In the genomic region with DNA sequence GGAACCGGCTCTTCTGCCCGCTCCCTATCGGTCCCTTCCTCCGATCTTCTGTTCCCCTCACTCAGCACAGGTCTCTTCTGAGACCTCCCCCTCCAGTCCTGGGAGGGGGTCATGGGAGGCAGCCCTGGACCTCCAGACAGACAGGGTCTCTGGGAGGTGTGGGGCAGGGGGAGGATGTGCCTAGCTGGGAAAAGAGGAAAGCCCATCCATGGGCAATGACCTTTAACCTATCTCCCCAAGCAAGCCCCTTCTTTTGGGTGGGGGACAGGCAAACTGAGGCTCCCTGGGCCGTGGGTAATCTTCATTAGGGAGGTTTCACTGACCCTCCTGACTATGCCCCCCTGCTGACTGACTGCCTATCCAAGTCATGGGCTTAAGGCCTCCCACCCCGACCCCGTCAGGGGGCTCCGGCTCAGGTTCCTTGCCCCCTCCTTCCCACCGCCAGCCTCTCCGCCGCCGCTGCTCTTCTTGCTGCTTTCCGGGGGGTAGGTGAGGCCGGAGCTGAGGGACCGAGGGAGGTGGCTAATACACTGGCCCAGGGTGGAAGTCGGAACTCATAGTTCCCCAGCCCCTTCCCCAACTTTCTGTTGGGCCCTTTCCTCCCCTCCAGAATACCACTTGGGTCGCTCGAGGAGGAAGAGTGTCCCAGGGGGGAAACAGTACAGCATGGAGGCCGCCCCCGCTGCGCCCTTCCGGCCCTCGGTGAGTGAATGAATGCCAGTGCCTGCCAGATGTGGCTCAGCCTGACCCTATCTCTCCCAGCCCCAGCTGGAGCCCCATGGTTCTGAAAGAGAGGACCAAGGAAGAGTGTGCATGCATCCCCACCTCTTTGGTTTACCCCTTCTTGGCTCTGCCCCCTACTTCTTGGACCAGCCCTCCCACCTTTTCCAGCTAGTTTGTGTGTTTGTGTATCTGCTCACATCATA, we compare ENCODE assay signal across 8 mouse cellular contexts. TPM values are rescaled to one million over a fixed set of nuclear protein-coding genes. Genes with fewer than 3 reads are reported as not detected.
DNase-seq lines count a peak whose midpoint lies in the region; ATAC-seq and TF ChIP-seq lines count a peak whose summit lies in the region.

No protein-coding gene starts in this region.

- H3K4me2 ChIP-seq in intestine, embryonic 15.5 days (replicated peaks) = peak overlapping the region; percentile 58
- peak overlapping the region; percentile 89 for H3K4me2 ChIP-seq in neural tube, embryonic 14.5 days (ENCODE audit: low read depth, low read length)

- WGBS in lung, adult 2 months = 26% methylated on average over 23 of the region's 23 CpGs
- 2% methylated on average over 23 of the region's 23 CpGs for WGBS in forebrain, embryonic 10.5 days
- WGBS in intestine, embryonic 15.5 days = 35% methylated on average over 23 of the region's 23 CpGs
- WGBS in neural tube, embryonic 14.5 days = 3% methylated on average over 23 of the region's 23 CpGs

- peaks cover 38% of the 10 kb centered on the region for H3K36me3 ChIP-seq in forebrain, embryonic 10.5 days (replicated peaks)
- 0 out of 2 replicates have a peak, but pooled peaks cover 3% of the 10 kb centered on the region for H3K36me3 ChIP-seq in intestine, embryonic 15.5 days
- H3K36me3 ChIP-seq in neural tube, embryonic 14.5 days (ENCODE audit: control insufficient read depth, insufficient read depth, low read length) = peaks cover 21% of the 10 kb centered on the region

- H3K27me3 ChIP-seq in forebrain, embryonic 10.5 days (ENCODE audit: poor library complexity, severe bottlenecking) = peaks cover 17% of the 10 kb centered on the region
- H3K27me3 ChIP-seq in intestine, embryonic 15.5 days (replicated peaks) = no peaks in the 10 kb centered on the region
- no peaks in the 10 kb centered on the region for H3K27me3 ChIP-seq in neural tube, embryonic 14.5 days (ENCODE audit: control insufficient read depth, insufficient read depth, low read length)

- no peaks in the 10 kb centered on the region for H3K9me3 ChIP-seq in forebrain, embryonic 10.5 days
- H3K9me3 ChIP-seq in intestine, embryonic 15.5 days = no peaks in the 10 kb centered on the region
- no peaks in the 10 kb centered on the region for H3K9me3 ChIP-seq in neural tube, embryonic 14.5 days (ENCODE audit: control insufficient read depth, low read length)

- peak overlapping the region; percentile 11 for H3K4me3 ChIP-seq in lung, adult 2 months (replicated peaks; ENCODE audit: extremely low read depth, low read depth, low read length)
- peak overlapping the region; percentile 79 for H3K4me3 ChIP-seq in forebrain, embryonic 10.5 days
- H3K4me3 ChIP-seq in intestine, embryonic 15.5 days (replicated peaks) = peak overlapping the region; percentile 28
- H3K4me3 ChIP-seq in neural tube, embryonic 14.5 days (ENCODE audit: low read depth, low read length) = peak overlapping the region; percentile 35

- no peak for ATAC-seq in intestine, embryonic 15.5 days
- ATAC-seq in neural tube, embryonic 14.5 days (ENCODE audit: low read depth) = 0 out of 2 replicates have a peak, but pooled peaks have one; percentile 26

- no peak for DNase-seq in lung, adult 2 months
- DNase-seq in lung, postnatal 36 days = no peak
- DNase-seq in forebrain, embryonic 10.5 days (ENCODE audit: extremely low spot score, low spot score) = no peak
- DNase-seq in layer of hippocampus, adult 18-20 months (ENCODE audit: low spot score in 2 of 2) = no peak
- DNase-seq in adrenal gland, adult 2 months = no peak
- no peak for DNase-seq in frontal cortex, postnatal 10 days (ENCODE audit: low spot score in 2 of 2)

- 0 out of 2 replicates have a peak overlapping the region, but pooled peaks have one; percentile 2 for H3K9ac ChIP-seq in intestine, embryonic 15.5 days
- H3K9ac ChIP-seq in neural tube, embryonic 14.5 days (replicated peaks; ENCODE audit: low read depth, low read length) = peak overlapping the region; percentile 51

- TF ChIP-seq POLR2A in lung, adult 2 months (IDR thresholded peaks at IDR 0.05; ENCODE audit: borderline replicate concordance, extremely low read depth, low read depth, low read length) = no peak

- peak overlapping the region; percentile 88 for H3K27ac ChIP-seq in forebrain, embryonic 10.5 days
- no peak overlapping the region for H3K27ac ChIP-seq in intestine, embryonic 15.5 days
- H3K27ac ChIP-seq in neural tube, embryonic 14.5 days (ENCODE audit: low read depth, low read length) = peak overlapping the region; percentile 60; the same call in 1 of the 2 replicates

- TF ChIP-seq CTCF in lung, adult 2 months (IDR thresholded peaks at IDR 0.05; ENCODE audit: insufficient read depth, low read length) = no peak

- peaks cover 5% of the 10 kb centered on the region for H3K4me1 ChIP-seq in lung, adult 2 months (ENCODE audit: control insufficient read depth, insufficient read depth, low read length)
- H3K4me1 ChIP-seq in forebrain, embryonic 10.5 days = peaks cover 74% of the 10 kb centered on the region
- peaks cover 53% of the 10 kb centered on the region for H3K4me1 ChIP-seq in intestine, embryonic 15.5 days (replicated peaks)
- peaks cover 54% of the 10 kb centered on the region for H3K4me1 ChIP-seq in neural tube, embryonic 14.5 days (ENCODE audit: control insufficient read depth, insufficient read depth, low read length)

RNA-seq across cellular contexts. Expression of a gene that starts 11.2 kb away (rescaled TPM):
- polyA plus RNA-seq in lung, adult 2 months (2012; rRNA removed) = 31.3 and 32.8 TPM in 2 replicates
- polyA plus RNA-seq in forebrain, embryonic 10.5 days (2016; fragmentation: Nextera tagmentation; extraction: Ambion mirVana) = 1.5 and 1.9 TPM in 2 replicates
- polyA plus RNA-seq in intestine, embryonic 15.5 days (2015; fragmentation: Nextera tagmentation; extraction: Ambion mirVana) = 1.2 and 1.6 TPM in 2 replicates
- polyA plus RNA-seq in neural tube, embryonic 14.5 days (2014; fragmentation: Nextera tagmentation; extraction: Ambion mirVana) = 5.2 and 7.4 TPM in 2 replicates
- 100 to 1,000 TPM; 400 to 412 TPM for total RNA-seq in layer of hippocampus, adult 18-20 months (2021)
- total RNA-seq in adrenal gland, adult 2 months (2021) = 10 to 100 TPM; 14.3 to 21.8 TPM
- polyA plus RNA-seq in adrenal gland, adult 2 months (2012; rRNA removed) = 51.6 and 56.0 TPM in 2 replicates

RNA-seq across cellular contexts. Expression of a gene that starts 12.8 kb away (rescaled TPM):
- 129 and 145 TPM in 2 replicates for polyA plus RNA-seq in lung, adult 2 months (2012; rRNA removed)
- polyA plus RNA-seq in forebrain, embryonic 10.5 days (2016; fragmentation: Nextera tagmentation; extraction: Ambion mirVana) = 180 and 184 TPM in 2 replicates
- 246 and 261 TPM in 2 replicates for polyA plus RNA-seq in intestine, embryonic 15.5 days (2015; fragmentation: Nextera tagmentation; extraction: Ambion mirVana)
- 112 and 127 TPM in 2 replicates for polyA plus RNA-seq in neural tube, embryonic 14.5 days (2014; fragmentation: Nextera tagmentation; extraction: Ambion mirVana)
- 100 to 1,000 TPM in 1 of 2 experiments, 10 to 100 TPM in 1; 94.9 to 100 TPM for total RNA-seq in layer of hippocampus, adult 18-20 months (2021)
- 100 to 1,000 TPM; 145 to 164 TPM for total RNA-seq in adrenal gland, adult 2 months (2021)
- polyA plus RNA-seq in adrenal gland, adult 2 months (2012; rRNA removed) = 378 and 381 TPM in 2 replicates

RNA-seq across cellular contexts. Expression of a gene that starts 19.4 kb away (rescaled TPM):
- 101 and 114 TPM in 2 replicates for polyA plus RNA-seq in lung, adult 2 months (2012; rRNA removed)
- polyA plus RNA-seq in forebrain, embryonic 10.5 days (2016; fragmentation: Nextera tagmentation; extraction: Ambion mirVana) = 2.8 and 2.9 TPM in 2 replicates
- 6.6 and 6.9 TPM in 2 replicates for polyA plus RNA-seq in intestine, embryonic 15.5 days (2015; fragmentation: Nextera tagmentation; extraction: Ambion mirVana)
- polyA plus RNA-seq in neural tube, embryonic 14.5 days (2014; fragmentation: Nextera tagmentation; extraction: Ambion mirVana) = 18.8 and 23.8 TPM in 2 replicates
- 10 to 100 TPM; 37.6 to 40.0 TPM for total RNA-seq in layer of hippocampus, adult 18-20 months (2021)
- 10 to 100 TPM; 35.2 to 36.4 TPM for total RNA-seq in adrenal gland, adult 2 months (2021)
- 202 and 271 TPM in 2 replicates for polyA plus RNA-seq in adrenal gland, adult 2 months (2012; rRNA removed)

RNA-seq across cellular contexts. Expression of a gene that starts 20.8 kb away (rescaled TPM):
- polyA plus RNA-seq in lung, adult 2 months (2012; rRNA removed) = 14.1 and 14.5 TPM in 2 replicates
- polyA plus RNA-seq in forebrain, embryonic 10.5 days (2016; fragmentation: Nextera tagmentation; extraction: Ambion mirVana) = 17.5 and 20.1 TPM in 2 replicates
- 14.0 and 14.2 TPM in 2 replicates for polyA plus RNA-seq in intestine, embryonic 15.5 days (2015; fragmentation: Nextera tagmentation; extraction: Ambion mirVana)
- 10.8 and 11.4 TPM in 2 replicates for polyA plus RNA-seq in neural tube, embryonic 14.5 days (2014; fragmentation: Nextera tagmentation; extraction: Ambion mirVana)
- 10 to 100 TPM; 15.2 to 15.5 TPM for total RNA-seq in layer of hippocampus, adult 18-20 months (2021)
- 1 to 10 TPM; 4.6 to 8.7 TPM for total RNA-seq in adrenal gland, adult 2 months (2021)
- 6.9 and 7.1 TPM in 2 replicates for polyA plus RNA-seq in adrenal gland, adult 2 months (2012; rRNA removed)

RNA-seq across cellular contexts. Expression of a gene that starts 35.3 kb away (rescaled TPM):
- polyA plus RNA-seq in lung, adult 2 months (2012; rRNA removed) = 1.5 and 1.8 TPM in 2 replicates
- polyA plus RNA-seq in forebrain, embryonic 10.5 days (2016; fragmentation: Nextera tagmentation; extraction: Ambion mirVana) = 11.7 and 12.5 TPM in 2 replicates
- 5.1 and 6.5 TPM in 2 replicates for polyA plus RNA-seq in intestine, embryonic 15.5 days (2015; fragmentation: Nextera tagmentation; extraction: Ambion mirVana)
- polyA plus RNA-seq in neural tube, embryonic 14.5 days (2014; fragmentation: Nextera tagmentation; extraction: Ambion mirVana) = 2.4 and 2.8 TPM in 2 replicates
- 1 to 10 TPM; 3.3 to 3.5 TPM for total RNA-seq in layer of hippocampus, adult 18-20 months (2021)
- 1 to 10 TPM; 1.0 to 1.3 TPM for total RNA-seq in adrenal gland, adult 2 months (2021)
- 1.2 and 2.1 TPM in 2 replicates for polyA plus RNA-seq in adrenal gland, adult 2 months (2012; rRNA removed)

Comparison
In these comparisons a context has a peak if more than half of its experiments do, and no peak if none do; other contexts are left out.
1. H3K4me3 ChIP-seq: peak in every context shown above with its lines; median percentile 79 in forebrain, embryonic 10.5 days; 35 in neural tube, embryonic 14.5 days; 28 in intestine, embryonic 15.5 days; 11 in lung, adult 2 months.